Mouse (Mus musculus) kidney, postnatal 14 days (tissue): ENCODE data around the gene Gfer.

Experiments used
- DNase-seq: peaks from one replicate; pipeline ENCODE4 v3.0.0; 2022; ENCODE audit warnings: mixed read lengths

Gene Gfer

GRCm38 (mm10) chr17:24696011-24696697, at the start of gene Gfer, which contains the start of gene Noxo1:
TSS of gene Gfer (minus strand) at chr17:24696156.
TSS of gene Noxo1 (plus strand) at chr17:24696234.
- DNase-seq: peak; percentile 94

GRCm38 (mm10) chr17:24744381-24744780, 48.4 kb upstream of the Gfer start:
- no peak for DNase-seq

- DNase-seq: no peak
Observed at GRCm38 (mm10) chr17:24743896-24744295, 47.9 kb upstream of the Gfer start.

- no peak for DNase-seq
Observed at GRCm38 (mm10) chr17:24742307-24742706, 46.4 kb upstream of the Gfer start.

GRCm38 (mm10) chr17:24739926-24740325, 44.0 kb upstream of the Gfer start:
- DNase-seq: no peak

GRCm38 (mm10) chr17:24738238-24738637, 42.3 kb upstream of the Gfer start:
- DNase-seq: peak; percentile 72

- peak; percentile 44 for DNase-seq
Observed at GRCm38 (mm10) chr17:24737135-24737810, 41.3 kb upstream of the Gfer start.

- DNase-seq: peak; percentile 98
Observed at GRCm38 (mm10) chr17:24736330-24737051, 40.5 kb upstream of the Gfer start, which contains the start of gene Msrb1. TSS of gene Msrb1 (plus strand) at chr17:24736642.

GRCm38 (mm10) chr17:24735446-24735845, 39.5 kb upstream of the Gfer start:
- DNase-seq: no peak

GRCm38 (mm10) chr17:24734513-24734912, 38.6 kb upstream of the Gfer start:
- DNase-seq: no peak

GRCm38 (mm10) chr17:24733434-24734050, 37.6 kb upstream of the Gfer start:
- no peak for DNase-seq

GRCm38 (mm10) chr17:24732233-24732935, 36.4 kb upstream of the Gfer start:
- no peak for DNase-seq

GRCm38 (mm10) chr17:24730787-24731186, 34.8 kb upstream of the Gfer start:
- DNase-seq: no peak

- DNase-seq: no peak
Observed at GRCm38 (mm10) chr17:24729067-24729466, 33.1 kb upstream of the Gfer start.

GRCm38 (mm10) chr17:24728184-24728583, 32.2 kb upstream of the Gfer start:
- no peak for DNase-seq

- no peak for DNase-seq
Observed at GRCm38 (mm10) chr17:24727618-24728017, 31.7 kb upstream of the Gfer start, which contains the start of gene Rpl3l. TSS of gene Rpl3l (plus strand) at chr17:24727820.

GRCm38 (mm10) chr17:24725637-24726390, 29.9 kb upstream of the Gfer start:
- DNase-seq: no peak

GRCm38 (mm10) chr17:24724184-24724583, 28.2 kb upstream of the Gfer start, which contains the start of gene Ndufb10:
TSS of gene Ndufb10 (minus strand) at chr17:24724478.
- peak; percentile 97 for DNase-seq

GRCm38 (mm10) chr17:24723881-24724180, 27.9 kb upstream of the Gfer start:
- DNase-seq: no peak

GRCm38 (mm10) chr17:24723122-24723880, 27.3 kb upstream of the Gfer start:
- no peak for DNase-seq
